Mouse (Mus musculus) liver, embryonic 14.5 days (tissue): ENCODE results near the gene Ezr. TPM values are rescaled to one million over a fixed set of nuclear protein-coding genes. Genes with fewer than 3 reads are reported as not detected.

Experiments
- ATAC-seq: fragments of 200-750 bp; cut with Nextera tagmentation; 2 replicates; pipeline ENCODE4 v1.8.0; 2017; ENCODE audit warnings: moderate number of reproducible peaks, mild to moderate bottlenecking, moderate library complexity; ENCODE audit not compliant: insufficient read depth
- DNase-seq, 3 experiments: peaks; one replicate each; pipeline ENCODE4 v3.0.0-alpha.2; 2012 to 2013; ENCODE audit warnings: low read depth in 3 of 3, low spot score in 3 of 3
- H3K27ac ChIP-seq: fragments of 300-500 bp; sonication (generic); 2 replicates; pipeline ENCODE4 v1.5.1; 2014; ENCODE audit warnings: moderate library complexity, mild to moderate bottlenecking, control low read depth, inconsistent platforms
- H3K27me3 ChIP-seq: fragments of 300-500 bp; sonication (generic); 2 replicates; pipeline ENCODE4 v1.6.1; 2014; ENCODE audit warnings: mild to moderate bottlenecking, low read length, moderate library complexity; ENCODE audit not compliant: control insufficient read depth, insufficient read depth
- H3K36me3 ChIP-seq: fragments of 300-500 bp; sonication (generic); replicated peaks from 2 replicates; pipeline ENCODE4 v1.6.1; 2014; ENCODE audit warnings: low read depth; ENCODE audit not compliant: control insufficient read depth, insufficient read depth
- H3K4me1 ChIP-seq, 2 experiments: fragments of 200-500 bp in 1 of 2; fragments of 300-500 bp in 1 of 2; sonication (generic) in 1 of 2; replicated peaks; 2 replicates each; pipeline ENCODE4 v1.6.1; 2012 to 2014; ENCODE audit warnings: antibody characterized with exemption in 1 of 2, inconsistent platforms in 1 of 2, low read length in 1 of 2; ENCODE audit not compliant: control insufficient read depth in 2 of 2, insufficient read depth in 2 of 2
- H3K4me2 ChIP-seq: fragments of 300-500 bp; sonication (generic); 2 replicates; pipeline ENCODE4 v1.6.1; 2014; ENCODE audit warnings: low read depth, mild to moderate bottlenecking, control low read depth, moderate library complexity
- H3K4me3 ChIP-seq, 2 experiments: fragments of 200-500 bp in 1 of 2; fragments of 300-500 bp in 1 of 2; sonication (generic) in 1 of 2; 2 replicates each; pipeline ENCODE4 v1.5.1; 2012 to 2014; ENCODE audit warnings: low read depth in 2 of 2, low read length in 2 of 2, mild to moderate bottlenecking in 2 of 2, control low read depth in 1 of 2, inconsistent platforms in 1 of 2, moderate library complexity in 1 of 2; ENCODE audit not compliant: insufficient read depth in 1 of 2
- H3K9ac ChIP-seq: fragments of 300-500 bp; sonication (generic); replicated peaks from 2 replicates; pipeline ENCODE4 v1.6.1; 2014; ENCODE audit warnings: mild to moderate bottlenecking, control low read depth, moderate library complexity
- H3K9me3 ChIP-seq: fragments of 300-500 bp; sonication (generic); 2 replicates; pipeline ENCODE4 v1.6.1; 2016; ENCODE audit warnings: low read length, mixed read lengths; ENCODE audit not compliant: control insufficient read depth
- CTCF ChIP-seq: IDR thresholded peaks from 2 replicates; pipeline ENCODE4 v1.5.1; 2016; ENCODE audit warnings: antibody characterized with exemption, low read depth, control low read depth
- EP300 ChIP-seq: IDR thresholded peaks from 2 replicates; pipeline ENCODE4 v1.6.1; 2016; ENCODE audit warnings: antibody characterized with exemption, low read depth
- WGBS: fragments of 180-500 bp; shearing (Covaris S2); extraction: QIAGEN DNeasy Blood & Tissue Kit; methylation state at CpG from one replicate; pipeline ENCODE4 v1.1.7; 2014; ENCODE audit not compliant: insufficient replicate concordance; 5-methylcytosine and 5-hydroxymethylcytosine counted together
- polyA plus RNA-seq, 2 experiments: library from polyadenylated mRNA; depleted of rRNA in 1 of 2; stranded (reverse) in 1 of 2; unstranded in 1 of 2; fragments of >200 nt; fragmentation: Nextera tagmentation in 1 of 2; extraction: Ambion mirVana in 1 of 2; gene quantifications; 2 replicates each; pipeline versions ENCODE4 v1.2.1 to v1.2.3; 2012 to 2014

The Ezr gene
- polyA plus RNA-seq, 2 experiments, result 31.2 to 41.7 TPM

DNA sequence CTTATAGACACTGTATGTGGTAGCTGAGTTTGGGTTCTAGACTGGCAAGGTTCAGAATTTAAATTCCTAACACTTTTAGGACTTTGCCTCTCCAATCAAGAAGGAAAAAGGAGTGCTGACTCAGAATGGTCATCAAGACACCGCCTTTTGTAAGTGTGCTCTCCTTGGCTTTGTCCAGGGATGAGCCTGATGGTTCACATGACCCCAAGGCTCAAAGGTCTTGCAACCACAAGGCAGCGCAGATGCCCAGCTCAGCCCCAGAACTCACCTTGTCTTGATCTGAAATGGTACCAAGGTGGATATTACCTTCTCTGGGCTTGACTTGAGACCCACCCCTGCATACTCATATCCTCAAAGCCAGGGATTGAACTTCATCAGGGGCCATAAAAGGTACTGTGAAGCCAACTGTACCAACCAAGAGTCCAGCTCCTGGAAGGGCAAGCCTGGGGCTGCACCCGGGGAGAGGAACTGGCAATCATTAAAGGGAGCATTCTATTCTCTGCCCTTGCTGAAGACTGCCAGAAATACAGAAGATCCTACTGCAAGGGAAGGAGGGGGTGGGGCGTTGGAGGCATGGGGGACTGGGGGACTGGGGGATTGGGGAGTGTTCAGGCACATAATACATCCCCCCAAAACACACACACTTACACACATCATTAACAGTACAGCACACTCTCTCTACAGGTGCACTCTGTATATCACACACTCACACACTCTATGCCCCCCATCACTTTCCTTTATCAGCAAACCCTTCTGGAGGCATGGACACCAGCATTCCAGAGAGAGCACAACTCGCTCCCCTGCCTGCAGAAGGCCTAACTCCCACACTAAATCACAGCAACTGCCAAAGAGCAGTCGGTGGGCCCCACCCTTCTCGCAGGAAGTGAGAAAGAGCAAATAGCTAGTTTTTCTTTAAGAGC, 29.6 kb upstream of the Ezr start:
- Histone ChIP-seq H3K9ac (no peak overlapping the region), H3K9me3 (no peaks in the 10 kb centered on the region), H3K36me3 (no peaks in the 10 kb centered on the region), H3K4me1 (peaks cover 15 to 39% of the 10 kb centered on the region in 2 experiments), H3K4me3 (no peak overlapping the region), H3K27me3 (no peaks in the 10 kb centered on the region), H3K4me2 (no peak overlapping the region), H3K27ac (no peak overlapping the region)
- ATAC-seq (peak; percentile 34; the same call in 1 of the 2 replicates), DNase-seq (no peak)
- 45% methylated on average over 7 of the region's 7 CpGs for WGBS
- TF ChIP-seq CTCF (no peak), EP300 (no peak)

DNA sequence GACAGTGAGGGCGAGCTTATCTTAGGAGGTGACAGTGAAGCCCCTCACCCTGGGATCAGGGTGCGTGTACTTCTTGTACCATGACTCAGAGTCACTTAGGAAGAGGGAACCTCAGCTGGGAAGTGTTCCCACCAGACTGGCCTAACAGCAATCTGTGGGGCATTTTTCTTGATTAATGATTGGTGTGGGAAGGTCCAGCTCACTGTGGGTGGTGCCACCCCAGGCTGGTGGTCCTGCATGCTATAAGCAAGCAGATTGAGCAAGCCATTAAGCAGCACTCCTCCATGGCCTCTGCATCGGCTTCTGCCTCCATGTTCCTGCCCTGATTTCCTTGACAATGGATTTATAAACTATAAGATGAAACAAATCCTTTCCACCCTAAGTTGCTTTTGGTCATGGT, 26.7 kb upstream of the Ezr start:
- Histone ChIP-seq H3K4me3 (no peak overlapping the region), H3K36me3 (no peaks in the 10 kb centered on the region), H3K9me3 (no peaks in the 10 kb centered on the region), H3K4me2 (no peak overlapping the region), H3K9ac (no peak overlapping the region), H3K4me1 (peaks cover 19 to 39% of the 10 kb centered on the region in 2 experiments), H3K27me3 (no peaks in the 10 kb centered on the region), H3K27ac (no peak overlapping the region)
- ATAC-seq (no peak), DNase-seq (no peak)
- whole genome bisulfite sequencing, result 74% methylated on average over 3 of the region's 3 CpGs
- no peak for TF ChIP-seq CTCF
- TF ChIP-seq EP300, result no peak

DNA sequence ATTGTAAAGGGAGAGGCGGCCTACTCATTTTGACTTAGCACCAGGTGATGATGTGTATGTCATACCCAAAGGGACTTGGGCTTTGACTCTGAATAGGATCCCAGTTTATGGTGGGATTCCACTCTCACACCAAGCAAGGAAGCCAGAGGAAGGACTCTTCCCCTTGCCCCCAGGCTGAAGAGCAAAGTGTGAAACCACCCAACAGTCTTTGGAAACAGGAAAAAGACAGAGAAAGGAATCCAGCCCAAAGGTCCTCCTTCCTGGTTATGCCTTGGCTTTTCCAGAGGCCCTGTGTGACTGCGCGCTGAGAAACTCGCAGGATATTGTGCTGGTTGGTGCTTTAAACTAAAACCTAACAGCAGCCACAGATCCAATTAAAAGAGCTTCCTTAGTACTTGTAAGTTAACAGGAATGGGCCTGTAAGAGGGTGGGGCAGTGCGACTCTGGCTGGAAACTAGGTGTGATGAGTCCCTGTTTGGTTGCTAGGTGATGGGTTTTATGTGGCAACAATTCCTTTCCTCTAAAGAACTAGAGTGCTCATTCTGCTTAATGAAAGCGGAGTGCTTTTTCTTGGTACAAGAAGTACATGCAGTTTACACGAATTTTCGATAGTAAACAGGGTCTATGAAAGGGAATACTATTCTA, 26.1 kb upstream of the Ezr start:
- Histone ChIP-seq H3K9me3 (no peaks in the 10 kb centered on the region), H3K36me3 (no peaks in the 10 kb centered on the region), H3K27me3 (no peaks in the 10 kb centered on the region), H3K9ac (no peak overlapping the region), H3K4me2 (no peak overlapping the region), H3K4me3 (no peak overlapping the region), H3K27ac (no peak overlapping the region), H3K4me1 (peaks cover 26 to 42% of the 10 kb centered on the region in 2 experiments)
- DNase-seq (no peak), ATAC-seq (no peak)
- 69% methylated on average over 8 of the region's 8 CpGs for WGBS
- no peak for TF ChIP-seq EP300
- TF ChIP-seq CTCF, result no peak

DNA sequence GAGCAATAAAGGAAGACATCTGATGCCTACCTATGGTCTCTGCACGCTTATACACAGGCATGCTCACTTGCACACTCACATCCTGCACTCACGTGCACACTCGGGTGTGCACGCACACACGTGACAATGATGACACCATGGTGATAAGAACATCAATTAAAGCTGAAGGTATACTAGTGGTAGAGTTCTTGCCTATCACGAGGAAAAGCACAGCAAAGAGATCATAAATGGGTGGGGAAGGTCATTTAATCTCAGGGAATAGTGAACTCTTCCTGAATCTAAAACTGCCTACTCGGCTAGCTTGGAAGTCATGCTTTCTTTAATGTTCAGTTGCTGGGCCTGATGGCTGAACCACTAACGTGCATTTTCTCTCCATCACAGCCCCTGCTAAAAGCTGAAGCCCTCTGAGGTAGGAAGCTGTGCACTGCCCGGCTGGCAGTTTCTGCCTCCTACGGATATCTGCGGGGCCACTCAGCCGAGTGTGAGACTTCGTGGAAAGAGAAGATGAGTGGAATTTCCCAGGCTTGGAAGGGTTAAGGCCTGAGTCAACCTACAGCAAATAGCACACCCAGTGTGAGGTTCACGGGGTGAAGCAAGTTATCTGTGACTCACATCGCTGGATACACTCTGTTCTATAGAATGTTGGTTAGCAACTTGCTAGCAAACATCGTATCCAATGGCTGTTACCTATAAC, 25.4 kb upstream of the Ezr start:
- Histone ChIP-seq H3K27me3 (no peaks in the 10 kb centered on the region), H3K4me1 (peaks cover 31 to 44% of the 10 kb centered on the region in 2 experiments), H3K27ac (no peak overlapping the region), H3K4me2 (no peak overlapping the region), H3K36me3 (no peaks in the 10 kb centered on the region), H3K9me3 (no peaks in the 10 kb centered on the region), H3K9ac (no peak overlapping the region), H3K4me3 (no peak overlapping the region)
- 74% methylated on average over 16 of the region's 16 CpGs for WGBS
- ATAC-seq, result no peak
- TF ChIP-seq EP300 (no peak), CTCF (no peak)
- DNase-seq, result no peak
